Mouse (Mus musculus) lung, postnatal 0 days (tissue): ENCODE measurements at regions not wholly inside any gene's neighbourhood (a gene's known extent, or its start where the extent isn't known, plus 50 kb on each side); places are given as distances from the start of the nearest gene placed in this dataset.

Source experiments
- ATAC-seq: fragments of 200-750 bp; cut with Nextera tagmentation; 2 replicates; pipeline ENCODE4 v1.8.0; 2017; ENCODE audit warnings: moderate library complexity
- DNase-seq: peaks from one replicate; pipeline ENCODE4 v3.0.0-alpha.2; 2016; ENCODE audit warnings: low spot score
- H3K27ac ChIP-seq: fragments of 300-500 bp; sonication (generic); 2 replicates; pipeline ENCODE4 v1.5.1; 2014; ENCODE audit warnings: antibody characterized with exemption, mild to moderate bottlenecking, low read length, mixed read lengths
- H3K27me3 ChIP-seq: fragments of 300-500 bp; sonication (generic); replicated peaks from 2 replicates; pipeline ENCODE4 v1.6.1; 2014; ENCODE audit warnings: low read length, mixed read lengths; ENCODE audit not compliant: insufficient read depth
- H3K36me3 ChIP-seq: fragments of 300-500 bp; sonication (generic); 2 replicates; pipeline ENCODE4 v1.6.1; 2014; ENCODE audit warnings: low read length, mixed read lengths; ENCODE audit not compliant: insufficient read depth
- H3K4me1 ChIP-seq: fragments of 300-500 bp; sonication (generic); 2 replicates; pipeline ENCODE4 v1.6.1; 2014; ENCODE audit warnings: antibody characterized with exemption, low read depth, low read length, mixed read lengths; ENCODE audit not compliant: insufficient read depth
- H3K4me2 ChIP-seq: fragments of 300-500 bp; sonication (generic); replicated peaks from 2 replicates; pipeline ENCODE4 v1.6.1; 2014; ENCODE audit warnings: low read depth, mild to moderate bottlenecking, low read length, moderate library complexity, mixed read lengths
- H3K4me3 ChIP-seq: fragments of 300-500 bp; sonication (generic); 2 replicates; pipeline ENCODE4 v1.5.1; 2014; ENCODE audit warnings: low read depth, low read length
- H3K9ac ChIP-seq: fragments of 300-500 bp; sonication (generic); replicated peaks from 2 replicates; pipeline ENCODE4 v1.6.1; 2014; ENCODE audit warnings: low read depth, mild to moderate bottlenecking
- H3K9me3 ChIP-seq: fragments of 300-500 bp; sonication (generic); 2 replicates; pipeline ENCODE4 v1.6.1; 2016; ENCODE audit warnings: low read length, mixed read lengths
- CTCF ChIP-seq: IDR thresholded peaks from 2 replicates; pipeline ENCODE4 v1.5.1; 2016; ENCODE audit warnings: antibody characterized with exemption, mild to moderate bottlenecking
- EP300 ChIP-seq: IDR thresholded peaks from 2 replicates; pipeline ENCODE4 v1.6.1; 2016; ENCODE audit warnings: antibody characterized with exemption, mild to moderate bottlenecking, control low read depth
- WGBS: fragments of 180-500 bp; shearing (Covaris S2); extraction: QIAGEN DNeasy Blood & Tissue Kit; methylation state at CpG from one replicate; pipeline ENCODE4 v1.1.7; 2014; 5-methylcytosine and 5-hydroxymethylcytosine counted together

DNA sequence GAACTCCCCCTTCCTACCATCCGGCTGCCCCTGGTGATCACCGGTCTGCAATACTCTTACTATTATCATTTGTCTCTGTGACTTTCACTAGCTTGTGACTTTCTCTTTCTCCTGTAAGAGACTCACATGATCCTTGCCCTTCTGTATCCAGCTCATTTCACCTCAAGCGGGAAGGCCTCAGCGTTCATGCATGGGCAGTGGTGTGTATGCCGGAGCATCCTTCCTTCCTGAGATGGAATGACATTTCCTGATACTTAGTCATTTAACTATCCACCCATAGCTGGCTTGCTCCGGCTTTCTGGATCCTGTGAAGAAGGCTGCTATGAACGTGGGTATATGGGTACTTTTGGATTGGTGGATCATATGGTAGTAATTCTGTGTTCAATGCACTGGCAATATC lies 194.1 kb downstream of the Fgf9 start:
- DNase-seq (no peak), ATAC-seq (no peak)
- Histone ChIP-seq H3K27me3 (no peaks in the 10 kb centered on the region), H3K4me3 (no peak overlapping the region), H3K4me1 (0 out of 2 replicates have a peak, but pooled peaks cover 3% of the 10 kb centered on the region), H3K4me2 (no peak overlapping the region), H3K27ac (no peak overlapping the region), H3K9ac (no peak overlapping the region), H3K9me3 (no peaks in the 10 kb centered on the region), H3K36me3 (no peaks in the 10 kb centered on the region)
- 70% methylated on average over 7 of the region's 7 CpGs for WGBS
- TF ChIP-seq EP300 (no peak), CTCF (no peak)

DNA sequence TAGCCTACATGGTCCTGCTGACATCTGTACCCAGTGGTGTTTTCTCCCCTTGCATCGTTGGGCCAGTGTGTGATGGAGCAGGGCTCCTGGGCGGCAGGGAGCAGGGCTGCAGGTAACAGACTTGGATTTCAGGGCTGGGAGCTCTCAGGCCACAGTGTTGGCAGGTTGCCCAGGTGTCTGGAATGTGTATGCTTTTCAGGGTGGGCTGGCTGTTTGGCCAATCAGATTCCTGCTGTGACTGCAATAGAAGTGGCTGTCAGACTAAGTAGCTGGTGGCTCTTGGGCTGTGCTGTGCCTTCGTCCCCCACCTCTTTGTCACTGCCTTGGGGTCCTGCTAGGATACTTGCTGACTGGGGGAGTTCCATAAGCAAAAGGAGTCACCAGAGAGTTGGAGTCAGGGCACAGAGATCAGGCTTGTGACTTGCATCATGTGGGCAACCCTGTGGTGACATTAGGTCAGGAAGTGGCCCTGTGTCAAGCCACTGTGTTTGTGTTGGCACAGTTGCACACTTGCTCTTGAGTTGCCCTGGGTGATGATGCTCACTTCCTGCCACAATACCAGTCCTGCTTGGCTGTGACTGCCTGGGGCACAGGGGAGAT lies 183.1 kb downstream of the Fgf9 start:
- Histone ChIP-seq H3K27me3 (no peaks in the 10 kb centered on the region), H3K36me3 (no peaks in the 10 kb centered on the region), H3K4me3 (no peak overlapping the region), H3K9me3 (no peaks in the 10 kb centered on the region), H3K27ac (peak overlapping the region; percentile 51; the same call in 1 of the 2 replicates), H3K4me1 (no peaks in the 10 kb centered on the region), H3K4me2 (no peak overlapping the region), H3K9ac (no peak overlapping the region)
- ATAC-seq (peak; percentile 99), DNase-seq (peak; percentile 88)
- 29% methylated on average over 3 of the region's 3 CpGs for WGBS
- peak; percentile 41; the same call in 1 of the 2 replicates for TF ChIP-seq EP300
- TF ChIP-seq CTCF: no peak

DNA sequence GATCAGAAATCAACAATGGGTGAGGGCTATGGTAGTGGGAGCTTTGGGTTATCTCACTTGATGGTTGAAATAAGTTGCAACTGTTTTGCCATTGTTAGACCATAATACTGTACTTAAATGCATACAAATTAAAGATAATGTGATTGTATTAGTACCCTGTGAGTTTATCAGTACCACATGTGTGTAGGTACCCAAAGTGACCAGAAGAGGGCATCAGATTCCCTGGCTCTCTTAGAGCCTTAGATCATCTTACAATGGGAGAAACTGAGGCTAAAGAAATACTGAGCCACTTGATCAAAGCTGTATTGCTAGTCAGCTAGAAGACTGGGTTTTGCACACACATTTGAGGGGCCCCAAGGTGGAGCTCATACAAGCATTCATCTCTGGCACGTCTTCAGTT lies 155.5 kb downstream of the Fgf9 start:
- 73% methylated on average over 1 of the region's 1 CpGs for WGBS
- no peak overlapping the region for H3K4me2 ChIP-seq
- no peak overlapping the region for H3K27ac ChIP-seq
- no peaks in the 10 kb centered on the region for H3K4me1 ChIP-seq
- no peak for DNase-seq
- no peaks in the 10 kb centered on the region for H3K27me3 ChIP-seq
- H3K4me3 ChIP-seq: no peak overlapping the region
- H3K36me3 ChIP-seq: no peaks in the 10 kb centered on the region
- H3K9me3 ChIP-seq: no peaks in the 10 kb centered on the region
- H3K9ac ChIP-seq: no peak overlapping the region
- no peak for ATAC-seq
- peak; percentile 29 for TF ChIP-seq CTCF
- TF ChIP-seq EP300: no peak

DNA sequence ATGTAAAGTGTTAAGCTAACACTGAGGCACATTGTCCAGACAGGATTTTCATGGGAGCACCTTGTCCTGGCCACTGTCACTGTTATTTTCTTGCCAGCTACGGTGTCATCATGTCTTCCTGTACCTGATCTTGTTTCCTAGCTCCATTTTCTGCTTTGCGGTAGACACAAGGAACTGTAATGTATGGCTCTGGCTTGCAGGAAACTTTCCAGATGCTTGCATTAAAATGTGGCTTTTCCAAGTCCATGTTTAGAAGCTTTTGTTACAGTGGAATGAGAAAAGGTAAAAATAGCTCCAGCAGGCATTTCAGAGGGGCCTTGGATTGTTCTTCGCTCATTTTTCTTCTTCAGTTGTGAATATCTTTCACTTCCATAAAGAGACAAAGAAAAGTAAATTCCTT lies 154.1 kb downstream of the Fgf9 start:
- 85% methylated on average over 3 of the region's 3 CpGs for WGBS

DNA sequence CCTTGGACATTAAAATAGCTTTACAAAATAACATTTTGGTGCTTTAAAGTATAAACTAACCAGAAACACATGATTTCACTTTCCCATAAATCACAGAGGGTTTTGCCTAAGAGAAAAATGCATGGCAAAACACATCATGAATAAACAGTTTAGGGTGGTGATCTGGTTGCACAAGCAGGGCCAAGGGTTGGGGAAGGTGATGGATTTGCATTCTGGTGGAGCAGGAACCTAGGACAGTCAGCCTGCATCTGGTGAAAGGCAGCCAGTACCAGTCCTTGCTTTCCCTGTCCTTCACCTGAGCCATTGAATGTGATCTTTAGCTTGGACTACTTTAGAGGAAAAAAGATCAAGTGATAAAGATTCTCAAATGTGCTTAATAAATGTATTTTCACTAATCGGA lies 138.1 kb downstream of the Fgf9 start:
- no peaks in the 10 kb centered on the region for H3K36me3 ChIP-seq
- ATAC-seq: no peak

More for the DNA sequence above, 154.1 kb downstream of the Fgf9 start:
- no peak overlapping the region for H3K4me2 ChIP-seq
- ATAC-seq: no peak
- no peak overlapping the region for H3K4me3 ChIP-seq
- TF ChIP-seq EP300: no peak
- TF ChIP-seq CTCF: no peak
- H3K27me3 ChIP-seq: no peaks in the 10 kb centered on the region
- no peak for DNase-seq
- no peak overlapping the region for H3K27ac ChIP-seq
- H3K36me3 ChIP-seq: no peaks in the 10 kb centered on the region
- no peak overlapping the region for H3K9ac ChIP-seq
- H3K9me3 ChIP-seq: no peaks in the 10 kb centered on the region
- H3K4me1 ChIP-seq: no peaks in the 10 kb centered on the region

DNA sequence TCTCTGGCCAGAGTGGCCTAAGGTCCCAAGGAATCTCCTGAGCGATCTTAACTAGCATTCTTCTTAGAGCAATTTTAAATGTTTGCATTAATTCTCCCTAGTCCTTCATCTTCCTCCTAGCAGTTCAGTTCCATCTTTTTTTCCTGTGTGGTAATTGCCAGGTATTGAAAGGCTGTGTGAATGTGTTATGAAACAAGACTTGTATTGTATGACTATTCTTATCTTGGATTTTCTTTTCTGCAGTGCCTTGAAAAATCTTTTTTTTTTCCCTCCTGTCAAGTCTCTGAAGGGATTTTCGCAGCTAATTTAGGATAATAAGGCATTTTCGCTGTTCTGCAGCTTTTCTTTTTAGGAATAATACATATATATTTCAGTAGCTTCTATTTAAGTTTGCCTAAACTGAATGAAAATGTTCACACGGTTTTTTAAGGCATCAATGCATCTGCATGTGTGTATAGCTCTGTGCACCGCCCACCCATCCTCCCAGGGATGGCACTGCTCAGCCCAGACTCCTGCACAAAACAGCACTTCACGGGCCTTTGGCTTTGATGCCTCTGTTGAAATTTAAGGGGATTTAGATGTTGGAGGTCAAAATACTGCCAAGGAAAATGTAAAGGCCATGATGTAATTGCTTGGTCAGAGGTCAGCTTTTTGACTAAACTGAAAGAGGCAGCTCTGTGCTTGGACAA lies 132.4 kb downstream of the Fgf9 start:
- no peak overlapping the region for H3K4me3 ChIP-seq
- DNase-seq: no peak
- no peak overlapping the region for H3K27ac ChIP-seq
- ATAC-seq: no peak
- H3K36me3 ChIP-seq: no peaks in the 10 kb centered on the region
- no peaks in the 10 kb centered on the region for H3K9me3 ChIP-seq
- H3K27me3 ChIP-seq: no peaks in the 10 kb centered on the region
- H3K4me2 ChIP-seq: no peak overlapping the region
- H3K9ac ChIP-seq: no peak overlapping the region
- TF ChIP-seq EP300: no peak
- no peak for TF ChIP-seq CTCF
- no peaks in the 10 kb centered on the region for H3K4me1 ChIP-seq
- WGBS: 60% methylated on average over 6 of the region's 6 CpGs

More for the DNA sequence above, 138.1 kb downstream of the Fgf9 start:
- Histone ChIP-seq H3K27ac (no peak overlapping the region), H3K4me1 (no peaks in the 10 kb centered on the region), H3K4me3 (no peak overlapping the region), H3K9ac (no peak overlapping the region), H3K27me3 (no peaks in the 10 kb centered on the region), H3K4me2 (no peak overlapping the region), H3K9me3 (no peaks in the 10 kb centered on the region)
- no peak for TF ChIP-seq EP300
- no peak for TF ChIP-seq CTCF
- DNase-seq: no peak
- 88% methylated on average over 1 of the region's 1 CpGs for WGBS
